Mouse (Mus musculus): ENCODE data around the gene Vmn2r99.

Gene Vmn2r99

GRCm38 (mm10) chr17:19361649-19362048 lies at the start of gene Vmn2r99:
TSS of gene Vmn2r99 (plus strand) at chr17:19361949.
- DNase-seq (ENCODE audit: low read depth), result no peak

- DNase-seq (ENCODE audit: low read depth), result peak; percentile 34
These were observed 75.9 kb downstream of the Vmn2r99 start for GRCm38 (mm10) chr17:19437623-19438022.

GRCm38 (mm10) chr17:19444932-19445331 lies 83.2 kb downstream of the Vmn2r99 start:
- DNase-seq (ENCODE audit: low read depth), result peak; percentile 1

All from induced T-regulatory cell, adult 2 months (primary cell).